Mouse (Mus musculus) MEL (cell line): ENCODE measurements around the gene Lrrc72.

ENCODE experiments used
- CTCF ChIP-seq, 3 experiments: IDR thresholded peaks in 2 of 3; conservative IDR thresholded peaks in 1 of 3; 2 replicates each; pipeline ENCODE4 v1.5.1; 2011 to 2012; ENCODE audit warnings: low read length in 3 of 3, low read depth in 2 of 3, mild to moderate bottlenecking in 2 of 3, improper control_type of control experiment in 1 of 3, inconsistent platforms in 1 of 3, mixed read lengths in 1 of 3, moderate library complexity in 1 of 3; ENCODE audit not compliant: control insufficient read depth in 1 of 3, insufficient read depth in 1 of 3, poor library complexity in 1 of 3, severe bottlenecking in 1 of 3
- ELF1 ChIP-seq: IDR thresholded peaks from 2 replicates; pipeline ENCODE4 v1.6.1; 2014; ENCODE audit warnings: low read depth, mild to moderate bottlenecking, inconsistent platforms, low read length, improper control_type of control experiment, moderate library complexity
- EP300 ChIP-seq, 2 experiments: IDR thresholded peaks; 2 replicates each; pipeline ENCODE4 v1.6.1; 2011; ENCODE audit warnings: improper control_type of control experiment in 2 of 2, low read length in 2 of 2, low read depth in 1 of 2, mild to moderate bottlenecking in 1 of 2
- GATA1 ChIP-seq: IDR thresholded peaks from 2 replicates; pipeline ENCODE4 v1.6.1; 2011; ENCODE audit warnings: low read depth, low read length, improper control_type of control experiment
- HCFC1 ChIP-seq: IDR thresholded peaks from 2 replicates; pipeline ENCODE4 v1.6.1; 2012; ENCODE audit warnings: low read depth, mild to moderate bottlenecking, inconsistent platforms, low read length, improper control_type of control experiment, moderate library complexity
- POLR2A ChIP-seq, 2 experiments: IDR thresholded peaks; 2 replicates each; pipeline ENCODE4 v1.6.1; 2011 to 2012; ENCODE audit warnings: low read length in 2 of 2, mild to moderate bottlenecking in 2 of 2, control low read depth in 1 of 2, improper control_type of control experiment in 1 of 2, low read depth in 1 of 2, moderate library complexity in 1 of 2; ENCODE audit not compliant: control insufficient read depth in 1 of 2, insufficient read depth in 1 of 2, poor library complexity in 1 of 2
- RAD21 ChIP-seq: IDR thresholded peaks from 2 replicates; pipeline ENCODE4 v1.6.1; 2011; ENCODE audit warnings: mild to moderate bottlenecking, low read depth, low read length, improper control_type of control experiment
- USF2 ChIP-seq, 2 experiments: IDR thresholded peaks; 2 replicates each; pipeline ENCODE4 v1.6.1; 2011 to 2012; ENCODE audit warnings: improper control_type of control experiment in 2 of 2, low read length in 2 of 2, borderline replicate concordance in 1 of 2, inconsistent platforms in 1 of 2, low read depth in 1 of 2, mild to moderate bottlenecking in 1 of 2; ENCODE audit not compliant: insufficient read depth in 1 of 2
- ZNF384 ChIP-seq: IDR thresholded peaks from 2 replicates; pipeline ENCODE4 v1.6.1; 2012; ENCODE audit warnings: low read depth, mild to moderate bottlenecking, inconsistent platforms, low read length, improper control_type of control experiment

DNA sequence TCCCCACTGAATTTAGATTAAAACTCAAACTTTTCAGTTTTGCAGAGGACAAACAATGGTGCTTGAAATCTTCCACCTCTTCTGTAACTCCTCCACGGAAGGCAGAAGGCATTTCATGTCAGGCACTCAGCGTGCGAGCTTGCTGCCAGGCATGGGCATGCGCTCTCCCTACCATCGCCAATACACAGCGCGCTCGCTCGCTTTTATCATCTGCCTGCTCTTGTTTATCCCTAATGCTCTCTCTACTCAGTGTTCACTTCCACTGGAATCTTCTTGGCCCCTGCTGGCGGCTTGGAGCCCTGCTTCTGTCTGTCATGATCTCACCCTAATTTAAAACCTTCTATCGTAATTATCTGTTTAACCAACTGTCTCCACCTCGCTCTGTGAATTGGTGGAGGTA is 49.1 kb upstream of the Lrrc72 start:
- TF ChIP-seq ELF1 (no peak), POLR2A (IDR thresholded peaks at IDR 0.05; ENCODE audit: control insufficient read depth in 1 of 2, insufficient read depth in 1 of 2, low read depth in 1 of 2, low read length in 2 of 2, poor library complexity in 1 of 2) (no peak), CTCF (IDR thresholded peaks at IDR 0.05 in 2 of 3, conservative IDR thresholded peaks at IDR 0.05 in 1 of 3; ENCODE audit: control insufficient read depth in 1 of 3, insufficient read depth in 1 of 3, low read depth in 2 of 3, low read length in 3 of 3, poor library complexity in 1 of 3, severe bottlenecking in 1 of 3) (no peak), RAD21 (no peak), HCFC1 (no peak), USF2 (IDR thresholded peaks at IDR 0.05; ENCODE audit: borderline replicate concordance in 1 of 2, insufficient read depth in 1 of 2, low read depth in 1 of 2, low read length in 2 of 2) (no peak), EP300 (IDR thresholded peaks at IDR 0.05; ENCODE audit: low read depth in 1 of 2, low read length in 2 of 2) (no peak), ZNF384 (no peak), GATA1 (no peak)
